Mouse (Mus musculus) thymus, postnatal 36 days (tissue): ENCODE measurements around the gene H2al1n.
"Not testable (repeated sequence)": the region's sequence is repeated elsewhere in the genome, so short reads cannot be mapped to it uniquely, and the experiment has no call there.

Experiments
- DNase-seq, 2 experiments: peaks; one replicate each; pipeline ENCODE4 v3.0.0; 2022; ENCODE audit warnings: mixed read lengths in 2 of 2

The H2al1n gene

GRCm38 (mm10) chrX:14210848-14211247 lies at the start of gene H2al1n:
Gene H2al1n (plus strand): TSS chrX:14211148.
- not testable (repeated sequence) for DNase-seq

DNA sequence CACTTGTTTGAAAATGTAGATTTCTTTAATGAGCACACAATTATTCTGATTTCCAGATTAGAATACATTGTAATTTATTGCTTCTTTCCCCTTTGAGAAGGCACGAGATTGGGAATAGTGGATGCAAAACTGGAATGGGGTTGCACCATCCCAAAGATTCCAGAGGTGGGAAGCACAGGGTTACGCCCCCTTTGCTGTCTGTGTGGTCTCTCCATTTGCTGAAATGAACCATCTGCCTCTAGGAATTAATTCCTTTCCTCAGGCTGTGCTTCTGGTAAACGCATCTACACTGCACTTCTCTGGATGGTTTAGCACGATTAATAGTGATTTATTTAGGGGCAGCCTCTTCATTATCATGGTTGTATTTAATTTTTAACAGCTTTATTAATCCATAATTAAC lies 11.7 kb upstream of the H2al1n start:
- no peak for DNase-seq

DNA sequence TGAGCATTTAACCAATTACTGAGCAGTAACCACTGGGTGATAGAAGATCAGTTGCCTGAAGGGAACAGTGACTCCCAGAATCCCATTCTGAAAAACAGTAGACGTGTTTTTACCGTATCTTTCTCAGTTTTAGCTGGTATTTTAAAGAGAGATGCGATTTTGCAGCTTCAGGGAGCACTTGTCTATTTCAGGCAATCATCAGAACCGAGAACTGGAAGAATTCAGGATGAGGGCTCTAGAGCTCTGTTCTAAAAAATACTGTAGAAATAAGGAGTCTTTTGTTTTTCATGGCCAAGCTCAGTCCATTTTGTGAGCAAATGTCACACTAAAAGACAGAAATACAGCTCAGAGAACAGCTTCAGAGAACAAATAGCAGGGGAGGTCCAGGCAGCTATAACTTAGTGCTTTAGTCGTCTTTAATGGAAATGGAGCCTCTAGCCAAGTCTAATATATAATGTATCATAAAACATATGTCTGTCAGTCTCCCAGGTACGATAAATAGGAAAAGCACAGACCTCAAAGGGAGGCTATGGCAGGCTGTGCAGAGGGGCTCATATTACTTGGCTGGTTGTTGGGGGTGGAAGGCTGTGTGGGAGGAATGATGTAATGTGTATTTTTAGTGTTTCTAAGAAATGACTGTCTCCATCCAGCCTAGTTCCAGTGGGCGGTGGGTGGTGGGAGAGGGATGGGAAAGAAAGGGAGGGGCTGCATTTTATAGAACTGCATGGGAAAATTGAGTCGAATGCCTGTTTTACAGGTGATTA lies 4.7 kb upstream of the H2al1n start:
- no peak for DNase-seq

DNA sequence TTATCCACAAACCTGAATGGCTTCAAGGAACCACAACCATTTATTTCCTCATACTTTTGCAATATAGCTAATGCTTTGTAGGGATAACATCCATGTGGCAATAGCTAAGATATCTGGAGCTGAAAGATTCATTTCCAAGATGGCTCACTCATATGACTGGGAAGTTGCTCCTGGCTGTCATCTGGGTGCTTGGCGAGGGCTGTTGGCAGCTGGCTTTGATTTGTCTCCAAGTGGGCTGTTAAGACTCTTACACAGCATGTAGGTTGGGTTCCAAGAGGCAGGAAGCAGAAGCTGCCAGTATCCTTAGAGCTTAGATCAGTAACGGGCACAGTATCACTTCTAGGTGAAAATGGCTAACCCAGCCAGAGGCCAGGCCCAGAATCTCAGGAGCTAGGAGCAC lies 18.3 kb downstream of the H2al1n start:
- no peak for DNase-seq

DNA sequence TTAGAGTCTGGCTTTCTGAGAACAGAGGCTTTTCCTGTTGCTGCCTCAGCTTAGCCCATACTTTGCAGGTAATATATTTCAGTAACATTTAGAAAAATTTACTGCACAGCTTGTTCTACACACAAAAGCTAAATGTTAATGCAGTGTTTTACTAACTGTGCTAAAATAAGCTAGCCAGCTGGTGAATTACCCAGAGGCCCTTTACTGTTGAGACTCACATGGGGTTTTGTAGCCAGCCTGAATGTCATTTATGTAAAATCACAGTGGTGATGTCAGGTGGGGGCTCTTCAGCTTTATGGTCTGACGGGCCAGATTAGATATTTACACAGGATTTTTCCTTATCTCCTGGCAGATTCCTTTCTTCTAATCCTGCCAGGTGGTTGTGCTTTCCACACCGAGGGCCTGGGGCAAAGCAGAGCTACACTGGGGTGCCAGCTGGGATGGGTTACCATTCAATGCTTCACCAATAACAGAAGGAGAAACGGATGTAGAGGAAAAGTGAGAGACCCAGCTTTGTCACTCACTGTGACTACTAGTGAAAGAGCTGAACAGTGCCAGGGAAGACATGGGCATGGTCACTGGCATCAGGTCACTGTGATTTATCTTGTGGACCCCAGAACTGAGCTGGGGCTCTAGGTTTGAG lies 48.8 kb downstream of the H2al1n start:
- DNase-seq = no peak
